Mouse (Mus musculus): Measurements from ENCODE around the gene Fcna. TPM values are rescaled to one million over a fixed set of nuclear protein-coding genes. Genes with fewer than 3 reads are reported as not detected.

The Fcna gene
- total RNA-seq, 2 experiments from 2014 or later: 1.1 to 2.2 TPM

GRCm38 (mm10) chr2:25579737-25580460 lies 47.9 kb downstream of the Fcna start:
- ATAC-seq (ENCODE audit: poor library complexity, severe bottlenecking): no peak

GRCm38 (mm10) chr2:25578796-25579736 lies 48.8 kb downstream of the Fcna start:
- ATAC-seq (ENCODE audit: poor library complexity, severe bottlenecking): no peak

GRCm38 (mm10) chr2:25577951-25578795 lies 49.7 kb downstream of the Fcna start:
- ATAC-seq (ENCODE audit: poor library complexity, severe bottlenecking): no peak

- no peak for ATAC-seq (ENCODE audit: poor library complexity, severe bottlenecking)
These were observed 50.6 kb downstream of the Fcna start for GRCm38 (mm10) chr2:25576965-25577891.

- ATAC-seq (ENCODE audit: poor library complexity, severe bottlenecking): no peak
These were observed 51.6 kb downstream of the Fcna start for GRCm38 (mm10) chr2:25576028-25576850.

GRCm38 (mm10) chr2:25575432-25576027 lies 52.3 kb downstream of the Fcna start:
- 0 out of 2 replicates have a peak, but pooled peaks have one; percentile 12 for ATAC-seq (ENCODE audit: poor library complexity, severe bottlenecking)

Other genes with a start within 250 kb of the Fcna start
Only the 30 nearest of the 32 such genes appear.
- gene Npdc1, start 228.7 kb downstream of the Fcna start, total RNA-seq (2015): not detected in 2 replicates
- not detected in 2 replicates for gene Npdc1, start 228.7 kb downstream of the Fcna start, total RNA-seq (2017)
- gene Fut7, start 204.8 kb downstream of the Fcna start, total RNA-seq (2015): 10.1 and 11.6 TPM in 2 replicates
- gene Fut7, start 204.8 kb downstream of the Fcna start, total RNA-seq (2017): 20.4 and 21.5 TPM in 2 replicates
- gene Abca2, start 199.3 kb downstream of the Fcna start, total RNA-seq (2015): 25.5 and 33.3 TPM in 2 replicates
- 12.0 and 13.0 TPM in 2 replicates for gene Abca2, start 199.3 kb downstream of the Fcna start, total RNA-seq (2017)
- not detected in 2 replicates for gene Clic3, start 171.2 kb downstream of the Fcna start, total RNA-seq (2015)
- gene Clic3, start 171.2 kb downstream of the Fcna start, total RNA-seq (2017): not detected in 2 replicates
- gene Paxx, start 166.9 kb downstream of the Fcna start, total RNA-seq (2015): 36.3 and 36.5 TPM in 2 replicates
- 25.7 and 29.6 TPM in 2 replicates for gene Paxx, start 166.9 kb downstream of the Fcna start, total RNA-seq (2017)
- gene Ptgds, start 158.0 kb downstream of the Fcna start, total RNA-seq (2015): not detected in 2 replicates
- not detected in 2 replicates for gene Ptgds, start 158.0 kb downstream of the Fcna start, total RNA-seq (2017)
- gene Lcn12, start 134.1 kb downstream of the Fcna start, total RNA-seq (2015): not detected in 2 replicates
- not detected in 2 replicates for gene Lcn12, start 134.1 kb downstream of the Fcna start, total RNA-seq (2017)
- gene Fbxw5, start 127.3 kb downstream of the Fcna start, total RNA-seq (2015): 23.4 and 32.3 TPM in 2 replicates
- gene Fbxw5, start 127.3 kb downstream of the Fcna start, total RNA-seq (2017): 15.5 and 19.8 TPM in 2 replicates
- gene C8g, start 126.3 kb downstream of the Fcna start, total RNA-seq (2015): 0.18 and 2.1 TPM in 2 replicates
- 0.44 and 1.2 TPM in 2 replicates for gene C8g, start 126.3 kb downstream of the Fcna start, total RNA-seq (2017)
- 9.1 and 9.4 TPM in 2 replicates for gene Traf2, start 81.1 kb downstream of the Fcna start, total RNA-seq (2015)
- gene Traf2, start 81.1 kb downstream of the Fcna start, total RNA-seq (2017): 12.6 and 15.3 TPM in 2 replicates
- gene Edf1, start 70.2 kb downstream of the Fcna start, total RNA-seq (2015): 155 and 171 TPM in 2 replicates
- gene Edf1, start 70.2 kb downstream of the Fcna start, total RNA-seq (2017): 133 and 145 TPM in 2 replicates
- 0.09 and 2.3 TPM in 2 replicates for gene Mamdc4, start 53.2 kb downstream of the Fcna start, total RNA-seq (2015)
- gene Mamdc4, start 53.2 kb downstream of the Fcna start, total RNA-seq (2017): 0.15 and 5.0 TPM in 2 replicates
- gene Phpt1, start 52.8 kb downstream of the Fcna start, total RNA-seq (2015): 12.7 and 15.1 TPM in 2 replicates
- 8.4 and 11.8 TPM in 2 replicates for gene Phpt1, start 52.8 kb downstream of the Fcna start, total RNA-seq (2017)
- not detected in 2 replicates for gene Ajm1, start 46.3 kb downstream of the Fcna start, total RNA-seq (2015)
- not detected in 2 replicates for gene Ajm1, start 46.3 kb downstream of the Fcna start, total RNA-seq (2017)
- gene Rabl6, start 19.5 kb downstream of the Fcna start, total RNA-seq (2015): 18.3 and 25.7 TPM in 2 replicates
- gene Rabl6, start 19.5 kb downstream of the Fcna start, total RNA-seq (2017): 34.0 and 43.0 TPM in 2 replicates
- gene Ccdc183, start 10.4 kb downstream of the Fcna start, total RNA-seq (2015): not detected in 2 replicates
- gene Ccdc183, start 10.4 kb downstream of the Fcna start, total RNA-seq (2017): not detected in 2 replicates
- gene Tmem141, start 6.0 kb downstream of the Fcna start, total RNA-seq (2015): 8.4 and 19.2 TPM in 2 replicates
- gene Tmem141, start 6.0 kb downstream of the Fcna start, total RNA-seq (2017): 18.5 and 25.2 TPM in 2 replicates
- not detected in 2 replicates for gene Lcn8, start 25.1 kb upstream of the Fcna start, total RNA-seq (2015)
- not detected in 2 replicates for gene Lcn8, start 25.1 kb upstream of the Fcna start, total RNA-seq (2017)
- not detected in 2 replicates for gene Lcn5, start 29.9 kb upstream of the Fcna start, total RNA-seq (2015)
- not detected in 2 replicates for gene Lcn5, start 29.9 kb upstream of the Fcna start, total RNA-seq (2017)
- gene Lcn6, start 48.8 kb upstream of the Fcna start, total RNA-seq (2015): not detected in 2 replicates
- not detected in 2 replicates for gene Lcn6, start 48.8 kb upstream of the Fcna start, total RNA-seq (2017)
- gene Lcn10, start 54.7 kb upstream of the Fcna start, total RNA-seq (2015): not detected in 2 replicates
- gene Lcn10, start 54.7 kb upstream of the Fcna start, total RNA-seq (2017): not detected in 2 replicates
- not detected in 2 replicates for gene Obp2a, start 72.0 kb upstream of the Fcna start, total RNA-seq (2015)
- not detected in 2 replicates for gene Obp2a, start 72.0 kb upstream of the Fcna start, total RNA-seq (2017)
- 24.4 and 25.9 TPM in 2 replicates for gene Bmyc, start 78.7 kb upstream of the Fcna start, total RNA-seq (2015)
- 7.6 and 9.3 TPM in 2 replicates for gene Bmyc, start 78.7 kb upstream of the Fcna start, total RNA-seq (2017)
- gene Obp2b, start 109.0 kb upstream of the Fcna start, total RNA-seq (2015): not detected in 2 replicates
- gene Obp2b, start 109.0 kb upstream of the Fcna start, total RNA-seq (2017): not detected in 2 replicates
- gene Lcn3, start 137.5 kb upstream of the Fcna start, total RNA-seq (2015): not detected in 2 replicates
- gene Lcn3, start 137.5 kb upstream of the Fcna start, total RNA-seq (2017): not detected in 2 replicates
- gene Lcn11, start 149.0 kb upstream of the Fcna start, total RNA-seq (2015): not detected in 2 replicates
- gene Lcn11, start 149.0 kb upstream of the Fcna start, total RNA-seq (2017): not detected in 2 replicates
- not detected in 2 replicates for gene Gm13539, start 154.2 kb upstream of the Fcna start, total RNA-seq (2015)
- not detected in 2 replicates for gene Gm13539, start 154.2 kb upstream of the Fcna start, total RNA-seq (2017)
- gene Glt6d1, start 187.8 kb upstream of the Fcna start, total RNA-seq (2015): not detected in 2 replicates
- gene Glt6d1, start 187.8 kb upstream of the Fcna start, total RNA-seq (2017): not detected in 2 replicates
- not detected in 2 replicates for gene Lcn9, start 195.1 kb upstream of the Fcna start, total RNA-seq (2015)
- gene Lcn9, start 195.1 kb upstream of the Fcna start, total RNA-seq (2017): not detected in 2 replicates
- not detected in 2 replicates for gene Sohlh1, start 219.2 kb upstream of the Fcna start, total RNA-seq (2015)
- not detected in 2 replicates for gene Sohlh1, start 219.2 kb upstream of the Fcna start, total RNA-seq (2017)